Mouse (Mus musculus) hindlimb bud, embryonic 11.5 days (tissue): ENCODE measurements around the gene Olfr531.

Experiments
- DNase-seq: peaks from one replicate; pipeline ENCODE4 v3.0.0-alpha.2; 2012; ENCODE audit warnings: low read depth, low spot score; ENCODE audit errors: extremely low spot score

The Olfr531 gene

DNA sequence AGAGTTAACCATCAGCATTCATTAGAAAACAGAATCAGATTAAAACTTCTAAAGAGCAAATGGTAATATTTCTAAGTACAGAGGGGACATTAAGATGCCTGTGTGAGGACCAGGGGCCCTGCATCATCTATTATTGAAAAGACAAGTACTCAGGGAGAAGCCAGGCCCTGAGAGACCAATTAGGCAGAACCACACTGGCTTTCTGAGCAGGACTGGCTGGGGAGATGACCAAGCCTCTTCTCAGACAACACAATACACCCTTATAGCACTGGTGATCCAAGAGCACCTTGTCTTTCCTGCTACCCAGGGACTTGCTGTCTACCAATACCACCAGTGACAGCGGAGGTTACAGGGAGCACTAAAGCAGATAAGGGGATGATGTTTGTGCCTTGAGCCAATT lies at the start of gene Olfr531:
Gene Olfr531 (minus strand): TSS at position 101 of the 400 bp plus-strand sequence.
- DNase-seq = no peak

DNA sequence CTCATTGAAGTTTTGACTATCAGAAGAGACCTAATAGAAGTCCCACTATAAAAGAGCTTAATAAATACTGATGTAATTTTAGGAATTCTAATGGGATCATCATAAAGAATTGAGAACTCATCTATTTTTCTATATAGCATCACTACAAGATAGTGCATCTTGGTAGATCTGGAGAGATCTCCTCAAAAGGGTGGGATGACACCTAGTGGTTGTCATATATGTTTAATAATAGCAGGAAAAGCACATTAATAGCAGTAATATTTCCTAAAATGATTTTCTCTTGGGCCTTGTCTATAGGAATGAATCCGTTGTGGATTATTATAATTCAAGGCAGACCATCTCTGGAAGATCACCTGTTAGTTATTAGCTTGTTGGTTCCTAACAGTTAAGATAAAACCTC lies 40.4 kb upstream of the Olfr531 start:
- DNase-seq = no peak

GRCm38 (mm10) chr7:140421539-140421938 lies 18.8 kb upstream of the Olfr531 start, which contains the start of gene Olfr532:
Olfr532 (minus strand) TSS chr7:140421639.
- no peak for DNase-seq

- no peak for DNase-seq
These were observed 25.8 kb downstream of the Olfr531 start for GRCm38 (mm10) chr7:140376911-140377310.

GRCm38 (mm10) chr7:140376231-140376630 lies 26.5 kb downstream of the Olfr531 start, which contains the start of gene Olfr530:
Olfr530 (minus strand) TSS chr7:140376331.
- no peak for DNase-seq

- no peak for DNase-seq
These were observed 28.4 kb downstream of the Olfr531 start for GRCm38 (mm10) chr7:140374300-140374699.

DNA sequence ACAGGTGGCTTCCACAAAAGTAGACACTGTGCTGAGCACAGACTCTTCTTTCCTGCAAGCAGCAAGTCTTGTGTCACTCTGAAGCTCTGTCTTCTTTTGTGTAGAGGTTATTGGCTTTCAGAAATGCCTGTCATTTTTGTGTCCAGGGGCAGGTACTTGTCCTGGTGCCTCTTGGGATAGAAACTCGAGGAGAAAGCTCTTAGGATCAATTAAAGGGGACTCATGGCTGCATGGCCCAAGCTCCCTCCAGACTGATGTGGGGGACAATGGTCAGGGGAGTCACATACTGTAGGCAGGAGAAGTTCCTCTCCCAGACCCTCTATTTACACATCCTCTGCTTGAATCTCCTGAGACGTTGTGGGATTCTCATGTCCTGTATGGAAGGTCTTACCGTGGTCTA lies 41.1 kb downstream of the Olfr531 start, which contains the start of gene Olfr60:
Gene Olfr60 (minus strand): TSS at position 101 of the 400 bp plus-strand sequence.
- no peak for DNase-seq
